Mouse (Mus musculus): Measurements from ENCODE around the gene Prkag3. TPM values are rescaled to one million over a fixed set of nuclear protein-coding genes. Genes with fewer than 3 reads are reported as not detected.

The Prkag3 gene
- polyA plus RNA-seq, 1 experiment from 2014 or later, result 0.07 TPM

GRCm38 (mm10) chr1:74771467-74771844, 22.4 kb upstream of the Prkag3 start:
- H3K4me3 ChIP-seq (replicated peaks; ENCODE audit: low read depth, low read length), result peak overlapping the region; percentile 44
- H3K27me3 ChIP-seq (ENCODE audit: insufficient read depth, low read length), result peaks cover 40% of the 10 kb centered on the region
- ATAC-seq (replicated peaks; ENCODE audit: low FRiP score, low read depth) (no peak), DNase-seq (ENCODE audit: low spot score) (no peak)
- no peaks in the 10 kb centered on the region for H3K9me3 ChIP-seq (replicated peaks; ENCODE audit: low read length)
- 0% methylated on average over 25 of the region's 26 CpGs for WGBS
- H3K27ac ChIP-seq, result no peak overlapping the region
- peaks cover 19% of the 10 kb centered on the region for H3K4me1 ChIP-seq (replicated peaks; ENCODE audit: insufficient read depth, low read length)
- H3K9ac ChIP-seq (ENCODE audit: low read depth, low read length), result 0 out of 2 replicates have a peak overlapping the region, but pooled peaks have one; percentile 31
- peak overlapping the region; percentile 89 for H3K4me2 ChIP-seq (ENCODE audit: low read length)
- TF ChIP-seq CTCF (IDR thresholded peaks at IDR 0.05; ENCODE audit: low read depth), result no peak
- H3K36me3 ChIP-seq (ENCODE audit: insufficient read depth, low read length), result no peaks in the 10 kb centered on the region

DNA sequence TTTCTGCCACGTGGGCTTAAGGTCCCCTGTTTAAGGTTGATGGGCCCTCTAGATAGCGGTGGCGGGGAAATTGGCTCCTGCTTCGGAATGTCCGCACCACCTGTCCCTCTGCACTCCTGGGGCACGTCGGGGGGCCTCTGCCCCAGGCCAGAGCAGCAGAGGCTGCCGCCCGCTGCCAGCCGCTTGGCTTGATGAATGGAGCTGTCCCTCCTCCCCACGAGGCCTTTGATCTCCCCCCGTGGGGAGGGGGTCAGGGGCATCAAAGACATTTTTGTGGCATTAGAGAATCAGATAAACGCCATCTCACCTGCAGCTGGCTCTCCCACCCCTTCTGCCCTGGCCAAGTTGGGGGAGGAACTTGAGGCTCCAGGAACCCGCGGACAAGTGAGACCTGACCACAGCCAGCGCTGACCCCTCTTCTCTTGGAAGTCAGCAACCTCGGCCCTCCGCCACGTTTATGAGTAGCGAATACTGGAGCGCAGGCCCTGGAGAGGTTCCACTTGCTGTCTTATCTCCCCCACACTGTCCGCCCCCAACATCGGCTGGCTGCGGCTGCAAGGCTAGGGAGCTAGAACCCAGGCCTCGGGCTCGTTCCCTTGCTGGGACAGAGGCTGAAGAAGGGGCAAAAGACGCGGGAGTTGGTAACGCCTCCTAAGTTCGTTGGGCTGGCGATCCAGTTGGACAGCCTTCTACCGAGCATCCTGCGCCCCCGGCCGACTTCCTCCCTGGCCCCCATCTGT, 21.9 kb upstream of the Prkag3 start:
- no peak overlapping the region for H3K27ac ChIP-seq
- ATAC-seq (replicated peaks; ENCODE audit: low FRiP score, low read depth), result no peak

DNA sequence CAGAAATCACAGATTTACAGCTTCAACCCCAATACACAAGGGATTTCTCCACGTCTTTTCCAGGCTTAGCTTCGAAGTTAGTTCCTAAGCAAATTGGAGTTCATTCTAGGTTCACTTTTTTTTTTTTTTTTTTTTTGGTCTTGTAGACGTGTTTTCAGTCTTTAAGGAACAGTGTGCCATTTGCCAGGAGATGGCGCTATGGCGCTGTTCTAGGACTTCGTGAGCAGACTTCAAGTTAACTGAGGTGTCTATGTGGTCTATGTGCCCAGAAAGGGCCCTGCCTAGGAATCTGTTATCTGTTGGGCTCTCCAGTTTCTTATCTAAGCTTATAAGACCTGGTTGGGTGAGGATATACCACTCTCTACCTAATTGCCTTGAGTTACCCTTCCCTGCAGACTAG, 14.1 kb upstream of the Prkag3 start:
- H3K9ac ChIP-seq (ENCODE audit: low read depth, low read length), result no peak overlapping the region
- 3% methylated on average over 6 of the region's 6 CpGs for WGBS
- H3K4me2 ChIP-seq (ENCODE audit: low read length), result no peak overlapping the region
- H3K27ac ChIP-seq, result no peak overlapping the region
- H3K4me1 ChIP-seq (replicated peaks; ENCODE audit: insufficient read depth, low read length), result no peaks in the 10 kb centered on the region
- H3K36me3 ChIP-seq (ENCODE audit: insufficient read depth, low read length), result no peaks in the 10 kb centered on the region
- H3K4me3 ChIP-seq (replicated peaks; ENCODE audit: low read depth, low read length), result no peak overlapping the region
- H3K27me3 ChIP-seq (ENCODE audit: insufficient read depth, low read length), result peaks cover 6% of the 10 kb centered on the region; the same call in 1 of the 2 replicates
- no peak for ATAC-seq (replicated peaks; ENCODE audit: low FRiP score, low read depth)
- H3K9me3 ChIP-seq (replicated peaks; ENCODE audit: low read length), result no peaks in the 10 kb centered on the region
- peak; percentile 77 for TF ChIP-seq CTCF (IDR thresholded peaks at IDR 0.05; ENCODE audit: low read depth)
- DNase-seq (ENCODE audit: low spot score), result peak; percentile 82

More for the DNA sequence above, 21.9 kb upstream of the Prkag3 start:
- no peak overlapping the region for H3K9ac ChIP-seq (ENCODE audit: low read depth, low read length)
- peaks cover 40% of the 10 kb centered on the region for H3K27me3 ChIP-seq (ENCODE audit: insufficient read depth, low read length)
- DNase-seq (ENCODE audit: low spot score), result no peak
- H3K9me3 ChIP-seq (replicated peaks; ENCODE audit: low read length), result no peaks in the 10 kb centered on the region
- no peak for TF ChIP-seq CTCF (IDR thresholded peaks at IDR 0.05; ENCODE audit: low read depth)
- WGBS, result 3% methylated on average over 35 of the region's 35 CpGs
- peaks cover 19% of the 10 kb centered on the region for H3K4me1 ChIP-seq (replicated peaks; ENCODE audit: insufficient read depth, low read length)
- no peaks in the 10 kb centered on the region for H3K36me3 ChIP-seq (ENCODE audit: insufficient read depth, low read length)
- peak overlapping the region; percentile 89 for H3K4me2 ChIP-seq (ENCODE audit: low read length)
- peak overlapping the region; percentile 44 for H3K4me3 ChIP-seq (replicated peaks; ENCODE audit: low read depth, low read length)

DNA sequence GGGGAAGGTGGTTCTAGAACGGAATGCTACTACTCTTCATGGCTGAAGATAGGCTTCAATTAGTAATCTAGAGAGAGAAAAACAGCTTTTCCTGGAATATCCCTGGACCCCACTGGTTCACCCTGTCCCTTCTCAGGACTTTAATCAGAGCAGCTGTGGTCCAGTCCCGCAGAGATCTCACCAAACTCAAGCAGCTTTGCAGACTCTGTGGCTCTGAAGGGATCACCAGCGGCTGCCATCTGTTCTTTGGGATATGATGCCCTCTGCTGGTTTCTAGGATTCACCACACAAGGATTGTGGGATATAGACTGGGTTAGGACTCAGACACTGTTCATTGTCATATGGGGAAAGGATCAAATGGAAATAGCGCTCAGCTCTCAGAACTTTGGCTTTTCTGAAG, 10.8 kb upstream of the Prkag3 start:
- no peaks in the 10 kb centered on the region for H3K4me1 ChIP-seq (replicated peaks; ENCODE audit: insufficient read depth, low read length)
- DNase-seq (ENCODE audit: low spot score) (peak; percentile 90), ATAC-seq (replicated peaks; ENCODE audit: low FRiP score, low read depth) (0 out of 2 replicates have a peak, but pooled peaks have one; percentile 36)
- no peak overlapping the region for H3K9ac ChIP-seq (ENCODE audit: low read depth, low read length)
- H3K4me3 ChIP-seq (replicated peaks; ENCODE audit: low read depth, low read length), result no peak overlapping the region
- peaks cover 6% of the 10 kb centered on the region; the same call in 1 of the 2 replicates for H3K27me3 ChIP-seq (ENCODE audit: insufficient read depth, low read length)
- H3K36me3 ChIP-seq (ENCODE audit: insufficient read depth, low read length), result no peaks in the 10 kb centered on the region
- H3K9me3 ChIP-seq (replicated peaks; ENCODE audit: low read length), result no peaks in the 10 kb centered on the region
- TF ChIP-seq CTCF (IDR thresholded peaks at IDR 0.05; ENCODE audit: low read depth), result peak; percentile 85
- no peak overlapping the region for H3K4me2 ChIP-seq (ENCODE audit: low read length)
- WGBS, result 25% methylated on average over 4 of the region's 4 CpGs
- H3K27ac ChIP-seq, result no peak overlapping the region

DNA sequence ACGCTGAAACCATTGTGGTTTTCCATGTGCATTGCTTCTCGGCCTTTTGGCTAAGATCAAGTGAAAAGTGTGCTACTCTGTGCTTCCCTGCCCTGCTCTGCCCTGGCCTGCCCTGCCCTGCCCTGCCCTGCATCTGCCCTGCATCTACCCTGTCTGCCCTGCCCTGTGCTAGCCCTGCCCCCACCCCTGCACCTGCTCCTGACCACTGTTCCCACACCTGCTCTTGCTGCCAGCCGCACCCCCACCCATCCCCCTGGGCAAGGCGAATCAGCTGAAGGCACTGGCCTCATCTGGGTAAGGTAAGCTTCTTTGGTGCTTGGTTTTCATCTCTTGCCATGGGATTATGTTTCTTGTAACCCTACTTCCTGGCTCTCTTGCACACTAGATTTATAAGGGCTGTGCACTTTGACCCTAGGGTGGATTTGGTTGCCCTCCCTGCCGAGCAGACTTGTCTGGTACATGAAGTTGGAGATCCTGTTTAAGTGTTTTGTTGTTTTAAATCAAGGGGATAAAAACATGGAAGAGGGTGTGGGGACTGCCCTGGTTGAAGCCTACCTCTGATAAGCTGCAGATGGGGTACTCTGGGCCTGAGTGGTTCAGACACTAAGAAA, 5.3 kb upstream of the Prkag3 start:
- ATAC-seq (replicated peaks; ENCODE audit: low FRiP score, low read depth) (no peak; the same call in 1 of the 2 replicates), DNase-seq (ENCODE audit: low spot score) (no peak)
- 35% methylated on average over 5 of the region's 5 CpGs for WGBS

DNA sequence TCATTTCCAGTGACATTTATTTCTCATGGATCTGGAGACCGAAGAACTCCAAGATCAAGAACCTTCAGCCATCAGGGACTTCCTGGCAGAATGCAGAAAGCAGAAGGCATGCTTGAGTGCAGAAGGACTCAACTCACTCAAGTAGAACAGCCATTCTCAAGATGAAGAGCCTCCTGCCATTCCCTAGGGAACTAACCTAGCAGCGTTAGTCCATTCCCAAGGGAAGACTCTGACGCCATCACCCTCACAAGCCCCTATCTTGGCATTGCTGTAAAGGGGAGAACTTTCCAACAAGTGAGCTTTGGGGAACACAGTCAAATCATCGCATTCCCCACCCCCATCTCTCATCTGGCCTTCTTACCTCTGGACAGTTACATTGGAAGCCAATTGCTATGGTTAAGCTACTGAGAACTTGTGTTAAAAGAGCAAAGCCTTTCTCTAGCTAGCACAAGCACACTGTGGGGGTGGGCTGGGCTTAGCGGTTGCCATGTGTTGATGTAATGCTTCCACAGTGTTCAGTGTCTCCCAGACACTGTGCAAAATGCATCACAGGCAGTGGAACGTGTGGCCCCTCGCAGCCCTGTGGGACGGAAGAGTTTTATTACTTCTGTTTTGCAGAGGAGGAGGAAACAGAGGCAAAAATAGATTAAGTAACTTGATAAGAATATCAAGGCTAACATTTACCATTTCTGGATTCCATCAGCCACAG, 4.4 kb upstream of the Prkag3 start:
- H3K9ac ChIP-seq (ENCODE audit: low read depth, low read length), result no peak overlapping the region
- 0 out of 2 replicates have a peak, but pooled peaks cover 6% of the 10 kb centered on the region for H3K4me1 ChIP-seq (replicated peaks; ENCODE audit: insufficient read depth, low read length)
- H3K4me2 ChIP-seq (ENCODE audit: low read length), result no peak overlapping the region
- H3K27me3 ChIP-seq (ENCODE audit: insufficient read depth, low read length), result no peaks in the 10 kb centered on the region
- H3K36me3 ChIP-seq (ENCODE audit: insufficient read depth, low read length), result no peaks in the 10 kb centered on the region
- ATAC-seq (replicated peaks; ENCODE audit: low FRiP score, low read depth), result no peak
- DNase-seq (ENCODE audit: low spot score), result no peak
- WGBS, result 71% methylated on average over 8 of the region's 8 CpGs
- H3K9me3 ChIP-seq (replicated peaks; ENCODE audit: low read length), result no peaks in the 10 kb centered on the region
- H3K4me3 ChIP-seq (replicated peaks; ENCODE audit: low read depth, low read length), result no peak overlapping the region
- no peak overlapping the region for H3K27ac ChIP-seq
- no peak for TF ChIP-seq CTCF (IDR thresholded peaks at IDR 0.05; ENCODE audit: low read depth)

More for the DNA sequence above, 5.3 kb upstream of the Prkag3 start:
- Histone ChIP-seq H3K9me3 (replicated peaks; ENCODE audit: low read length) (no peaks in the 10 kb centered on the region), H3K36me3 (ENCODE audit: insufficient read depth, low read length) (no peaks in the 10 kb centered on the region), H3K27ac (no peak overlapping the region), H3K9ac (ENCODE audit: low read depth, low read length) (no peak overlapping the region), H3K4me3 (replicated peaks; ENCODE audit: low read depth, low read length) (no peak overlapping the region), H3K27me3 (ENCODE audit: insufficient read depth, low read length) (no peaks in the 10 kb centered on the region), H3K4me2 (ENCODE audit: low read length) (no peak overlapping the region), H3K4me1 (replicated peaks; ENCODE audit: insufficient read depth, low read length) (0 out of 2 replicates have a peak, but pooled peaks cover 6% of the 10 kb centered on the region)
- TF ChIP-seq CTCF (IDR thresholded peaks at IDR 0.05; ENCODE audit: low read depth), result no peak
